Mouse (Mus musculus) hindbrain, embryonic 11.5 days (tissue): ENCODE results near the gene Nr4a1. TPM values are rescaled to one million over a fixed set of nuclear protein-coding genes. Genes with fewer than 3 reads are reported as not detected.

Source experiments
- ATAC-seq: fragments of 200-750 bp; cut with Nextera tagmentation; 2 replicates; pipeline ENCODE4 v1.8.0; 2017; ENCODE audit warnings: mild to moderate bottlenecking, moderate TSS enrichment, moderate library complexity; ENCODE audit not compliant: low FRiP score
- DNase-seq: peaks from one replicate; pipeline ENCODE4 v3.0.0-alpha.2; 2015; ENCODE audit warnings: low spot score
- H3K27ac ChIP-seq: fragments of 300-500 bp; sonication (generic); 2 replicates; pipeline ENCODE4 v1.5.1; 2014; ENCODE audit warnings: mild to moderate bottlenecking, low read depth, low read length
- H3K27me3 ChIP-seq: fragments of 300-500 bp; sonication (generic); 2 replicates; pipeline ENCODE4 v1.6.1; 2014; ENCODE audit warnings: mild to moderate bottlenecking, low read length, moderate library complexity, mixed read lengths; ENCODE audit not compliant: control insufficient read depth, insufficient read depth
- H3K36me3 ChIP-seq: fragments of 300-500 bp; sonication (generic); 2 replicates; pipeline ENCODE4 v1.6.1; 2014; ENCODE audit warnings: mild to moderate bottlenecking, low read length, moderate library complexity, mixed read lengths; ENCODE audit not compliant: control insufficient read depth, insufficient read depth
- H3K4me1 ChIP-seq: fragments of 300-500 bp; sonication (generic); replicated peaks from 2 replicates; pipeline ENCODE4 v1.6.1; 2014; ENCODE audit warnings: low read length, mixed read lengths; ENCODE audit not compliant: control insufficient read depth, insufficient read depth
- H3K4me2 ChIP-seq: fragments of 300-500 bp; sonication (generic); replicated peaks from 2 replicates; pipeline ENCODE4 v1.6.1; 2014; ENCODE audit warnings: mild to moderate bottlenecking, low read depth, low read length
- H3K4me3 ChIP-seq: fragments of 300-500 bp; sonication (generic); 2 replicates; pipeline ENCODE4 v1.5.1; 2014; ENCODE audit warnings: low read depth, low read length
- H3K9ac ChIP-seq: fragments of 300-500 bp; sonication (generic); 2 replicates; pipeline ENCODE4 v1.6.1; 2014; ENCODE audit warnings: low read depth, low read length
- H3K9me3 ChIP-seq: fragments of 300-500 bp; sonication (generic); 2 replicates; pipeline ENCODE4 v1.6.1; 2016; ENCODE audit warnings: low read length; ENCODE audit not compliant: control insufficient read depth
- WGBS: fragments of 180-500 bp; shearing (Covaris S2); extraction: QIAGEN DNeasy Blood & Tissue Kit; methylation state at CpG from one replicate; pipeline ENCODE4 v1.1.7; 2014; 5-methylcytosine and 5-hydroxymethylcytosine counted together
- polyA plus RNA-seq: library from polyadenylated mRNA; unstranded; fragments of >200 nt; fragmentation: Nextera tagmentation; extraction: Ambion mirVana; gene quantifications from 2 replicates; pipeline ENCODE4 v1.2.1, GENCODE M21; 2014

Gene Nr4a1
- polyA plus RNA-seq, 1 experiment from 2014 or later: 2.2 TPM

DNA sequence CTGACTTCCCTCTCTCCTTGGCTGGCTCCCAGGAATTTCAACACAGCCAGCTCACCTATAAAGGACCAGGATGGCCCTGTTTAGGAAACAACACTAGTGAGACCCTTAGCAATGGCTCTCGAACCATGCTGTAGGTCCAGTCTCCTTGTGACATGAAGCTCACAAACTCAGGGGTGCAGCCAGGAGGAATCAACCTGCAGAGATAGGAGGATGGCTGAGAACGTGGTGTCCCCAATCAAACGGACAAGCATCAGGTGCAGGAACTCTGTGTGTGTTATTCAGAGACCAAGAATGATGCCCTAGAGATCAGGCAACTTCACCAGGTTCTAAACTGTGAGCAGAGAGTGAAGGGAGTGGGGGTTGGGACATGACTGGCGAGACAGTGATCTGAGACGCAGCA, 68.0 kb downstream of the Nr4a1 start:
- 80% methylated on average over 5 of the region's 5 CpGs for WGBS
- ATAC-seq (no peak), DNase-seq (no peak)
- Histone ChIP-seq H3K36me3 (no peaks in the 10 kb centered on the region), H3K4me3 (no peak overlapping the region), H3K27me3 (no peaks in the 10 kb centered on the region), H3K9me3 (no peaks in the 10 kb centered on the region), H3K27ac (no peak overlapping the region), H3K4me2 (no peak overlapping the region), H3K9ac (no peak overlapping the region), H3K4me1 (0 out of 2 replicates have a peak, but pooled peaks cover 2% of the 10 kb centered on the region)

DNA sequence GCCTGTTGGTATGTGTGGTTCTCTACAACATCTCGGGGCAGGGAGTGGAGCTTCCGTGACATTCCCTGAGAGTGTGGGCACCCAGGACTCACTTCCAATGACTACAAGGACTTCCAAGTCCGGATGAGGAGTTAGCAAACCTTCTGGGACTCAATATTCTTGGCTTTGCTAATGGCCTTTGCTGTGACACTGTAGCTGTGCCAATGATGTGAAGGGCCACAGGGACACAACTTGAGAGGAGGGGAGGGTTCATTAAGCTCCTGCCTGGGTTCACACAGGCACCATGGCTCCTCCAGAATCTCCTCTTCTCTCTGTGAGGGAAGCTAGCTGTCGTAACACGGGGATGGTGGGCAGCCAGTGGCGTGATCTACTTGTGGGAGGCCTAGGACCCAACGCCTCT, 68.6 kb downstream of the Nr4a1 start:
- Histone ChIP-seq H3K9me3 (no peaks in the 10 kb centered on the region), H3K4me1 (0 out of 2 replicates have a peak, but pooled peaks cover 2% of the 10 kb centered on the region), H3K9ac (no peak overlapping the region), H3K4me3 (no peak overlapping the region), H3K4me2 (no peak overlapping the region), H3K27ac (no peak overlapping the region), H3K36me3 (no peaks in the 10 kb centered on the region), H3K27me3 (no peaks in the 10 kb centered on the region)
- no peak for DNase-seq
- WGBS: 88% methylated on average over 7 of the region's 7 CpGs
- no peak for ATAC-seq

DNA sequence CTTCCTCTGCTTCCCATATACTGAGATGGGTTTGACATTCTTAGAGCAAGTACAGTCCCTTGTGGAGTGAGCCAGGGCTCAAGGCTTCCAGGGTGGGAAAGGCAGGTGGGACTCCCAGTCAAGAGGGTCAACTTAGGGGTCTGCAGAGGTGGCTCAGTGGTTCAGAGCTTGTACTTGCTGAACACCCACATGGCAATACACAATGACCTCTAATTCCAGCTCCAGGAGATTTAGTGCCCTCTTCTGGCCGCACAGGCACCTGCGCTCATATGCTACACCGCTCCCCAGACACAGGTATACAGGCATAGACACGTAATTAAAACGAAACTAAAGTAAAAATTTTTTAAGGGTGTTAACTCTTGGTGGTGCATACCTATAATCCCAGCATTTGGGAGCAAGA, 69.4 kb downstream of the Nr4a1 start:
- Histone ChIP-seq H3K36me3 (no peaks in the 10 kb centered on the region), H3K9me3 (no peaks in the 10 kb centered on the region), H3K4me1 (0 out of 2 replicates have a peak, but pooled peaks cover 2% of the 10 kb centered on the region), H3K4me3 (no peak overlapping the region), H3K4me2 (no peak overlapping the region), H3K27ac (no peak overlapping the region), H3K9ac (no peak overlapping the region), H3K27me3 (no peaks in the 10 kb centered on the region)
- ATAC-seq (no peak), DNase-seq (no peak)
- 92% methylated on average over 5 of the region's 5 CpGs for WGBS

Other genes starting within 250 kb of the Nr4a1 start
- gene Gm47841, start 206.9 kb upstream of the Nr4a1 start, polyA plus RNA-seq: not detected in 2 replicates
- 1.2 and 2.1 TPM in 2 replicates for gene Fignl2, start 175.7 kb upstream of the Nr4a1 start, polyA plus RNA-seq
- gene Ankrd33, start 138.5 kb upstream of the Nr4a1 start, polyA plus RNA-seq: not detected in 2 replicates
- 4.8 and 5.5 TPM in 2 replicates for gene Acvrl1, start 125.7 kb upstream of the Nr4a1 start, polyA plus RNA-seq
- gene Acvr1b, start 80.2 kb upstream of the Nr4a1 start, polyA plus RNA-seq: 16.2 and 17.1 TPM in 2 replicates
- gene Grasp, start 30.1 kb upstream of the Nr4a1 start, polyA plus RNA-seq: 4.5 and 5.0 TPM in 2 replicates
- 66.5 and 69.6 TPM in 2 replicates for gene Atg101, start 30.0 kb downstream of the Nr4a1 start, polyA plus RNA-seq
- 0.17 and 0.25 TPM in 2 replicates for gene 6030408B16Rik, start 38.9 kb downstream of the Nr4a1 start, polyA plus RNA-seq
- gene Krt80, start 115.9 kb downstream of the Nr4a1 start, polyA plus RNA-seq: 0.09 TPM in 1 of 2 replicates, not detected in the other
- 9.0 and 12.0 TPM in 2 replicates for gene Krt7, start 156.8 kb downstream of the Nr4a1 start, polyA plus RNA-seq
- 0.08 TPM in 1 of 2 replicates, not detected in the other for gene Krt87, start 184.5 kb downstream of the Nr4a1 start, polyA plus RNA-seq
- not detected in 2 replicates for gene Krt88, start 193.5 kb downstream of the Nr4a1 start, polyA plus RNA-seq
- not detected in 2 replicates for gene Krt81, start 209.5 kb downstream of the Nr4a1 start, polyA plus RNA-seq
- not detected in 2 replicates for gene Krt86, start 219.2 kb downstream of the Nr4a1 start, polyA plus RNA-seq
- gene Krt83, start 237.2 kb downstream of the Nr4a1 start, polyA plus RNA-seq: not detected in 2 replicates